Mouse (Mus musculus) hindbrain, embryonic 14.5 days (tissue): ENCODE measurements around the gene Gfod2. TPM values are rescaled to one million over a fixed set of nuclear protein-coding genes. Genes with fewer than 3 reads are reported as not detected.

Experiments used
- ATAC-seq: fragments of 200-750 bp; cut with Nextera tagmentation; 2 replicates; pipeline ENCODE4 v1.8.0; 2017; ENCODE audit warnings: moderate number of reproducible peaks, mild to moderate bottlenecking, moderate TSS enrichment, moderate library complexity; ENCODE audit not compliant: low FRiP score
- DNase-seq: peaks from one replicate; pipeline ENCODE4 v3.0.0-alpha.2; 2015; ENCODE audit warnings: low spot score
- H3K27ac ChIP-seq: fragments of 300-500 bp; sonication (generic); 2 replicates; pipeline ENCODE4 v1.5.1; 2014; ENCODE audit warnings: mild to moderate bottlenecking, moderate library complexity
- H3K27me3 ChIP-seq: fragments of 300-500 bp; sonication (generic); 2 replicates; pipeline ENCODE4 v1.6.1; 2014; ENCODE audit warnings: mild to moderate bottlenecking, low read length, mixed read lengths; ENCODE audit not compliant: control insufficient read depth, insufficient read depth
- H3K36me3 ChIP-seq: fragments of 300-500 bp; sonication (generic); replicated peaks from 2 replicates; pipeline ENCODE4 v1.6.1; 2014; ENCODE audit not compliant: control insufficient read depth, insufficient read depth
- H3K4me1 ChIP-seq: fragments of 300-500 bp; sonication (generic); replicated peaks from 2 replicates; pipeline ENCODE4 v1.6.1; 2014; ENCODE audit warnings: antibody characterized with exemption, low read length, mixed read lengths; ENCODE audit not compliant: control insufficient read depth, insufficient read depth
- H3K4me2 ChIP-seq: fragments of 300-500 bp; sonication (generic); replicated peaks from 2 replicates; pipeline ENCODE4 v1.6.1; 2014; ENCODE audit warnings: mild to moderate bottlenecking, moderate library complexity
- H3K4me3 ChIP-seq: fragments of 300-500 bp; sonication (generic); replicated peaks from 2 replicates; pipeline ENCODE4 v1.5.1; 2014; ENCODE audit warnings: mild to moderate bottlenecking, low read length
- H3K9ac ChIP-seq: fragments of 300-500 bp; sonication (generic); 2 replicates; pipeline ENCODE4 v1.6.1; 2014
- H3K9me3 ChIP-seq: fragments of 300-500 bp; sonication (generic); 2 replicates; pipeline ENCODE4 v1.6.1; 2016; ENCODE audit warnings: low read length; ENCODE audit not compliant: control insufficient read depth
- WGBS: fragments of 180-500 bp; shearing (Covaris S2); extraction: QIAGEN DNeasy Blood & Tissue Kit; methylation state at CpG from one replicate; pipeline ENCODE4 v1.1.7; 2014; 5-methylcytosine and 5-hydroxymethylcytosine counted together
- polyA plus RNA-seq: library from polyadenylated mRNA; unstranded; fragments of >200 nt; fragmentation: Nextera tagmentation; extraction: Ambion mirVana; gene quantifications from 2 replicates; pipeline ENCODE4 v1.2.1, GENCODE M21; 2014

Gene Gfod2
- polyA plus RNA-seq, 1 experiment from 2014 or later: 62.7 TPM

GRCm38 (mm10) chr8:105677891-105678290 is 80.6 kb downstream of the Gfod2 start:
- no peak for DNase-seq
- no peaks in the 10 kb centered on the region for H3K4me1 ChIP-seq
- H3K4me2 ChIP-seq: no peak overlapping the region
- no peaks in the 10 kb centered on the region for H3K27me3 ChIP-seq
- WGBS: 94% methylated on average over 1 of the region's 1 CpGs
- no peak overlapping the region for H3K27ac ChIP-seq
- peaks cover 98% of the 10 kb centered on the region for H3K36me3 ChIP-seq
- H3K9ac ChIP-seq: no peak overlapping the region
- no peaks in the 10 kb centered on the region for H3K9me3 ChIP-seq
- ATAC-seq: no peak
- no peak overlapping the region for H3K4me3 ChIP-seq

Other genes starting within 250 kb of the Gfod2 start
- gene Hsd11b2, start 239.9 kb downstream of the Gfod2 start, polyA plus RNA-seq: 6.1 and 7.0 TPM in 2 replicates
- 231 and 245 TPM in 2 replicates for gene Atp6v0d1, start 192.6 kb downstream of the Gfod2 start, polyA plus RNA-seq
- gene Ripor1, start 153.4 kb downstream of the Gfod2 start, polyA plus RNA-seq: 30.6 and 32.6 TPM in 2 replicates
- 76.9 and 79.1 TPM in 2 replicates for gene Ctcf, start 122.1 kb downstream of the Gfod2 start, polyA plus RNA-seq
- 0.84 TPM in 1 of 2 replicates, not detected in the other for gene Agrp, start 121.3 kb downstream of the Gfod2 start, polyA plus RNA-seq
- 22.3 and 24.4 TPM in 2 replicates for gene Carmil2, start 72.4 kb downstream of the Gfod2 start, polyA plus RNA-seq
- 71.3 and 78.1 TPM in 2 replicates for gene Acd, start 57.6 kb downstream of the Gfod2 start, polyA plus RNA-seq
- 53.7 and 56.2 TPM in 2 replicates for gene Pard6a, start 57.5 kb downstream of the Gfod2 start, polyA plus RNA-seq
- gene 4933405L10Rik, start 51.0 kb downstream of the Gfod2 start, polyA plus RNA-seq: 0.22 and 0.27 TPM in 2 replicates
- gene Enkd1, start 50.5 kb downstream of the Gfod2 start, polyA plus RNA-seq: 11.6 and 13.4 TPM in 2 replicates
- 9.1 and 10.4 TPM in 2 replicates for gene Ranbp10, start 68.7 kb upstream of the Gfod2 start, polyA plus RNA-seq
- 0.64 and 1.4 TPM in 2 replicates for gene Tsnaxip1, start 69.1 kb upstream of the Gfod2 start, polyA plus RNA-seq
- 46.3 and 51.7 TPM in 2 replicates for gene Cenpt, start 94.6 kb upstream of the Gfod2 start, polyA plus RNA-seq
- gene Thap11, start 96.5 kb upstream of the Gfod2 start, polyA plus RNA-seq: 46.2 and 51.2 TPM in 2 replicates
- gene Nutf2, start 101.9 kb upstream of the Gfod2 start, polyA plus RNA-seq: 181 TPM in 2 replicates
- 40.1 and 46.6 TPM in 2 replicates for gene Edc4, start 122.2 kb upstream of the Gfod2 start, polyA plus RNA-seq
- 1.4 TPM in 1 of 2 replicates, not detected in the other for gene Nrn1l, start 134.9 kb upstream of the Gfod2 start, polyA plus RNA-seq
- gene Pskh1, start 141.8 kb upstream of the Gfod2 start, polyA plus RNA-seq: 8.2 and 11.0 TPM in 2 replicates
- 2.9 and 3.2 TPM in 2 replicates for gene Ctrl, start 175.2 kb upstream of the Gfod2 start, polyA plus RNA-seq
- gene Psmb10, start 179.8 kb upstream of the Gfod2 start, polyA plus RNA-seq: 70.1 and 79.8 TPM in 2 replicates
- gene Lcat, start 184.7 kb upstream of the Gfod2 start, polyA plus RNA-seq: 3.2 and 3.3 TPM in 2 replicates
- gene Slc12a4, start 207.4 kb upstream of the Gfod2 start, polyA plus RNA-seq: 9.3 and 9.4 TPM in 2 replicates
- gene Dpep3, start 220.8 kb upstream of the Gfod2 start, polyA plus RNA-seq: not detected in 2 replicates
- 21.3 and 22.4 TPM in 2 replicates for gene Dus2, start 232.7 kb upstream of the Gfod2 start, polyA plus RNA-seq
- not detected in 2 replicates for gene Dpep2nb, start 247.3 kb upstream of the Gfod2 start, polyA plus RNA-seq